Mouse (Mus musculus): ENCODE data around the gene Exog. TPM values are rescaled to one million over a fixed set of nuclear protein-coding genes. Genes with fewer than 3 reads are reported as not detected.

Exog gene
- total RNA-seq, 2 experiments from 2014 or later: 22.2 to 23.1 TPM

GRCm38 (mm10) chr9:119498885-119499284 is 54.1 kb downstream of the Exog start:
- no peak for DNase-seq (ENCODE audit: low spot score in 2 of 2)

GRCm38 (mm10) chr9:119503613-119504012 is 58.9 kb downstream of the Exog start:
- DNase-seq (ENCODE audit: low spot score in 2 of 2): no peak

GRCm38 (mm10) chr9:119504981-119505658 is 60.4 kb downstream of the Exog start:
- no peak for DNase-seq (ENCODE audit: low spot score in 2 of 2)

GRCm38 (mm10) chr9:119510902-119511301 is 66.2 kb downstream of the Exog start:
- DNase-seq (ENCODE audit: low spot score in 2 of 2): peak; percentile 20 to 50

GRCm38 (mm10) chr9:119512993-119513392 is 68.2 kb downstream of the Exog start:
- DNase-seq (ENCODE audit: low spot score in 2 of 2): no peak

- no peak for DNase-seq (ENCODE audit: low spot score in 2 of 2)
These were observed 69.1 kb downstream of the Exog start for GRCm38 (mm10) chr9:119513816-119514215.

- no peak for DNase-seq (ENCODE audit: low spot score in 2 of 2)
These were observed 70.2 kb downstream of the Exog start for GRCm38 (mm10) chr9:119514986-119515385.

Other genes starting within 250 kb of the Exog start
- gene Slc22a13, start 235.8 kb upstream of the Exog start, total RNA-seq (2021): under 1 TPM in 1 of 2 experiments, not detected in 1; 0.24 TPM
- gene Oxsr1, start 122.5 kb upstream of the Exog start, total RNA-seq (2021): 10 to 100 TPM; 32.0 to 33.2 TPM
- 10 to 100 TPM; 66.5 to 77.9 TPM for gene Acaa1a, start 105.3 kb upstream of the Exog start, total RNA-seq (2021)
- 1 to 10 TPM; 5.1 to 6.0 TPM for gene Myd88, start 103.5 kb upstream of the Exog start, total RNA-seq (2021)
- gene Xylb, start 87.6 kb upstream of the Exog start, total RNA-seq (2021): 1 to 10 TPM; 4.2 to 5.6 TPM
- gene Slc22a14, start 79.4 kb upstream of the Exog start, total RNA-seq (2021): not detected
- 10 to 100 TPM in 1 of 2 experiments, 1 to 10 TPM in 1; 9.4 to 14.4 TPM for gene Acvr2b, start 42.8 kb upstream of the Exog start, total RNA-seq (2021)
- 1 to 10 TPM; 1.0 to 1.2 TPM for gene Scn5a, start 134.1 kb downstream of the Exog start, total RNA-seq (2021)